ENCODE assay signal across 28 mouse cellular contexts in genomic region chr2:20588631-20589030, GRCm38 (mm10).
"Had no signal": no experiment of that assay in that cellular context is flagged by ENCODE, and none has a peak within 500 bp of the region (broad histone marks: within the 10 kb centered on the region; RNA-seq: fewer than 3 reads in every experiment).

No protein-coding gene starts in this region.

- H3K27ac ChIP-seq: embryonic facial prominence, embryonic 10.5 days; embryonic facial prominence, embryonic 12.5 days; embryonic facial prominence, embryonic 13.5 days; embryonic facial prominence, embryonic 15.5 days; forebrain, embryonic 10.5 days; forebrain, embryonic 12.5 days; forebrain, embryonic 13.5 days; forebrain, embryonic 15.5 days; gastrocnemius, adult 2 months; heart, adult 2 months; heart, embryonic 10.5 days had no signal

- H3K9me3 ChIP-seq: embryonic facial prominence, embryonic 15.5 days; forebrain, embryonic 12.5 days; forebrain, embryonic 15.5 days had no signal

- H3K27me3 ChIP-seq: embryonic facial prominence, embryonic 12.5 days; embryonic facial prominence, embryonic 13.5 days; embryonic facial prominence, embryonic 15.5 days; forebrain, embryonic 12.5 days; forebrain, embryonic 13.5 days; forebrain, embryonic 15.5 days had no signal

- ATAC-seq: forebrain, embryonic 13.5 days; forebrain, embryonic 14.5 days; forebrain, embryonic 15.5 days; forebrain, embryonic 16.5 days; forebrain, postnatal 0 days had no signal

- H3K36me3 ChIP-seq: embryonic facial prominence, embryonic 12.5 days; embryonic facial prominence, embryonic 13.5 days; forebrain, embryonic 12.5 days; forebrain, embryonic 15.5 days had no signal

- H3K4me1 ChIP-seq: embryonic facial prominence, embryonic 10.5 days; embryonic facial prominence, embryonic 12.5 days; embryonic facial prominence, embryonic 13.5 days; embryonic facial prominence, embryonic 15.5 days; forebrain, embryonic 12.5 days had no signal

- H3K4me3 ChIP-seq: embryonic facial prominence, embryonic 10.5 days; embryonic facial prominence, embryonic 12.5 days; embryonic facial prominence, embryonic 13.5 days; embryonic facial prominence, embryonic 15.5 days; erythroblast, embryonic 14.5 days; forebrain, embryonic 10.5 days; forebrain, embryonic 12.5 days; forebrain, embryonic 13.5 days; forebrain, embryonic 15.5 days; gastrocnemius, adult 2 months; heart, adult 2 months; heart, embryonic 10.5 days had no signal

- H3K4me2 ChIP-seq: embryonic facial prominence, embryonic 12.5 days; embryonic facial prominence, embryonic 13.5 days; embryonic facial prominence, embryonic 15.5 days; forebrain, embryonic 12.5 days; forebrain, embryonic 13.5 days; forebrain, embryonic 15.5 days; heart, embryonic 11.5 days had no signal

- H3K9ac ChIP-seq: embryonic facial prominence, embryonic 12.5 days; embryonic facial prominence, embryonic 13.5 days; embryonic facial prominence, embryonic 15.5 days; forebrain, embryonic 12.5 days; forebrain, embryonic 13.5 days; forebrain, embryonic 15.5 days; forebrain, postnatal 0 days had no signal

- DNase-seq: cerebellum, adult 9-10 months; cerebellum, adult 9-11 months; cerebellum, postnatal 10 days; cerebellum, postnatal 14 days; cerebellum, postnatal 25 days; cerebellum, postnatal 36 days; embryo, embryonic 11 days; forebrain, postnatal 0 days; gastrocnemius, adult 2 months; gastrocnemius, postnatal 10 days; gastrocnemius, postnatal 14 days; gastrocnemius, postnatal 25 days; gastrocnemius, postnatal 36 days; heart, adult 18-20 months; heart, adult 2 months had no signal
